Mouse (Mus musculus) hindbrain, postnatal 0 days (tissue): ENCODE results near the gene Saal1. TPM values are rescaled to one million over a fixed set of nuclear protein-coding genes. Genes with fewer than 3 reads are reported as not detected.
"Not testable (repeated sequence)": the region's sequence is repeated elsewhere in the genome, so short reads cannot be mapped to it uniquely, and the experiment has no call there.

Experiments
- ATAC-seq: fragments of 200-750 bp; cut with Nextera tagmentation; 2 replicates; pipeline ENCODE4 v1.8.0; 2017; ENCODE audit warnings: mild to moderate bottlenecking, moderate TSS enrichment, moderate library complexity
- DNase-seq: peaks from one replicate; pipeline ENCODE4 v3.0.0-alpha.2; 2015; ENCODE audit warnings: low spot score
- H3K27ac ChIP-seq: fragments of 300-500 bp; sonication (generic); 2 replicates; pipeline ENCODE4 v1.5.1; 2014; ENCODE audit warnings: mild to moderate bottlenecking
- H3K27me3 ChIP-seq: fragments of 300-500 bp; sonication (generic); 2 replicates; pipeline ENCODE4 v1.6.1; 2014; ENCODE audit warnings: low read length, mixed read lengths; ENCODE audit not compliant: insufficient read depth
- H3K36me3 ChIP-seq: fragments of 300-500 bp; sonication (generic); 2 replicates; pipeline ENCODE4 v1.6.1; 2014; ENCODE audit warnings: low read length, mixed read lengths; ENCODE audit not compliant: insufficient read depth
- H3K4me1 ChIP-seq: fragments of 300-500 bp; sonication (generic); 2 replicates; pipeline ENCODE4 v1.6.1; 2014; ENCODE audit warnings: antibody characterized with exemption, low read length, mixed read lengths; ENCODE audit not compliant: insufficient read depth
- H3K4me2 ChIP-seq: fragments of 300-500 bp; sonication (generic); 2 replicates; pipeline ENCODE4 v1.6.1; 2014; ENCODE audit warnings: low read depth, mild to moderate bottlenecking, low read length, moderate library complexity, mixed read lengths
- H3K4me3 ChIP-seq: fragments of 300-500 bp; sonication (generic); 2 replicates; pipeline ENCODE4 v1.5.1; 2014; ENCODE audit warnings: low read length
- H3K9ac ChIP-seq: fragments of 300-500 bp; sonication (generic); replicated peaks from 2 replicates; pipeline ENCODE4 v1.6.1; 2014; ENCODE audit warnings: mild to moderate bottlenecking, low read length, moderate library complexity, mixed read lengths
- H3K9me3 ChIP-seq: fragments of 300-500 bp; sonication (generic); 2 replicates; pipeline ENCODE4 v1.6.1; 2016; ENCODE audit warnings: low read length, mixed read lengths
- CTCF ChIP-seq: IDR thresholded peaks from 2 replicates; pipeline ENCODE4 v1.5.1; 2016; ENCODE audit warnings: antibody characterized with exemption, control low read depth, low read depth
- WGBS: fragments of 180-500 bp; shearing (Covaris S2); extraction: QIAGEN DNeasy Blood & Tissue Kit; methylation state at CpG from one replicate; pipeline ENCODE4 v1.1.7; 2014; 5-methylcytosine and 5-hydroxymethylcytosine counted together
- polyA plus RNA-seq: library from polyadenylated mRNA; unstranded; fragments of >200 nt; fragmentation: Nextera tagmentation; extraction: Ambion mirVana; gene quantifications from 2 replicates; pipeline ENCODE4 v1.2.1, GENCODE M21; 2015
- total RNA-seq: library from RNA; depleted of rRNA; stranded (reverse); fragments of >200 nt; gene quantifications from 2 replicates; pipeline ENCODE4 v1.2.3, GENCODE M21; 2014

Saal1 gene
- total and polyA plus RNA-seq, 2 experiments from 2014 or later, result 13.0 to 14.4 TPM

- Histone ChIP-seq H3K36me3 (no peaks in the 10 kb centered on the region), H3K27me3 (no peaks in the 10 kb centered on the region), H3K9ac (no peak overlapping the region), H3K4me2 (no peak overlapping the region), H3K9me3 (no peaks in the 10 kb centered on the region), H3K4me3 (no peak overlapping the region), H3K27ac (no peak overlapping the region), H3K4me1 (no peaks in the 10 kb centered on the region; the same call in 1 of the 2 replicates)
- no peak for ATAC-seq
- 84% methylated on average over 8 of the region's 8 CpGs for WGBS
- no peak for TF ChIP-seq CTCF
- no peak for DNase-seq
These were observed 34.6 kb downstream of the Saal1 start for GRCm38 (mm10) chr7:46675886-46676285.

GRCm38 (mm10) chr7:46675061-46675460 is 35.4 kb downstream of the Saal1 start:
- DNase-seq, result no peak
- no peaks in the 10 kb centered on the region; the same call in 1 of the 2 replicates for H3K4me1 ChIP-seq
- no peak for TF ChIP-seq CTCF
- H3K9ac ChIP-seq, result no peak overlapping the region
- no peak overlapping the region for H3K27ac ChIP-seq
- 79% methylated on average over 7 of the region's 7 CpGs for WGBS
- H3K36me3 ChIP-seq, result no peaks in the 10 kb centered on the region
- no peak overlapping the region for H3K4me3 ChIP-seq
- ATAC-seq, result no peak
- no peak overlapping the region for H3K4me2 ChIP-seq
- no peaks in the 10 kb centered on the region for H3K27me3 ChIP-seq
- no peaks in the 10 kb centered on the region for H3K9me3 ChIP-seq

- DNase-seq (no peak), ATAC-seq (no peak)
- peaks cover 2% of the 10 kb centered on the region; the same call in 1 of the 2 replicates for H3K4me1 ChIP-seq
- WGBS, result 62% methylated on average over 10 of the region's 10 CpGs
- no peaks in the 10 kb centered on the region for H3K27me3 ChIP-seq
- H3K9me3 ChIP-seq, result no peaks in the 10 kb centered on the region
- H3K9ac ChIP-seq, result no peak within 1 kb of the TSS
- H3K36me3 ChIP-seq, result no peaks in the 10 kb centered on the region
- no peak for TF ChIP-seq CTCF
- H3K4me3 ChIP-seq, result no peak within 1 kb of the TSS
- H3K27ac ChIP-seq, result no peak within 1 kb of the TSS
- H3K4me2 ChIP-seq, result no peak within 1 kb of the TSS
These were observed 38.3 kb downstream of the Saal1 start, which contains the start of gene Tph1 for GRCm38 (mm10) chr7:46672160-46672672. TSS of gene Tph1 (minus strand) at chr7:46672537.

- DNase-seq (peak; percentile 49), ATAC-seq (peak; percentile 69; the same call in 1 of the 2 replicates)
- Histone ChIP-seq H3K27ac (no peak overlapping the region), H3K36me3 (no peaks in the 10 kb centered on the region), H3K9ac (no peak overlapping the region), H3K4me1 (0 out of 2 replicates have a peak, but pooled peaks cover 5% of the 10 kb centered on the region), H3K27me3 (no peaks in the 10 kb centered on the region), H3K4me3 (peak overlapping the region; percentile 7; the same call in 1 of the 2 replicates), H3K9me3 (no peaks in the 10 kb centered on the region), H3K4me2 (peak overlapping the region; percentile 45)
- WGBS, result 4% methylated on average over 16 of the region's 21 CpGs
- no peak for TF ChIP-seq CTCF
These were observed 43.2 kb downstream of the Saal1 start for GRCm38 (mm10) chr7:46667256-46667655.

GRCm38 (mm10) chr7:46665236-46665635 is 45.2 kb downstream of the Saal1 start:
- Histone ChIP-seq H3K36me3 (no peaks in the 10 kb centered on the region), H3K9ac (no peak overlapping the region), H3K27me3 (no peaks in the 10 kb centered on the region), H3K4me2 (no peak overlapping the region), H3K4me3 (no peak overlapping the region), H3K27ac (no peak overlapping the region), H3K9me3 (no peaks in the 10 kb centered on the region), H3K4me1 (0 out of 2 replicates have a peak, but pooled peaks cover 5% of the 10 kb centered on the region)
- peak; percentile 77 for TF ChIP-seq CTCF
- DNase-seq (peak; percentile 48), ATAC-seq (no peak)
- 38% methylated on average over 9 of the region's 9 CpGs for WGBS

- H3K4me3 ChIP-seq, result 0 out of 2 replicates have a peak overlapping the region, but pooled peaks have one; percentile 5
- TF ChIP-seq CTCF, result no peak
- no peak for DNase-seq
- H3K9me3 ChIP-seq, result no peaks in the 10 kb centered on the region
- no peaks in the 10 kb centered on the region for H3K36me3 ChIP-seq
- H3K9ac ChIP-seq, result no peak overlapping the region
- no peak overlapping the region for H3K27ac ChIP-seq
- no peaks in the 10 kb centered on the region for H3K27me3 ChIP-seq
- no peaks in the 10 kb centered on the region for H3K4me1 ChIP-seq
- H3K4me2 ChIP-seq, result peak overlapping the region; percentile 45
- ATAC-seq, result no peak
- 12% methylated on average over 18 of the region's 18 CpGs for WGBS
These were observed 48.8 kb downstream of the Saal1 start for GRCm38 (mm10) chr7:46661591-46662090.

- Histone ChIP-seq H3K36me3 (no peaks in the 10 kb centered on the region), H3K9me3 (no peaks in the 10 kb centered on the region), H3K4me2 (no peak overlapping the region), H3K27ac (no peak overlapping the region), H3K9ac (no peak overlapping the region), H3K27me3 (no peaks in the 10 kb centered on the region), H3K4me3 (no peak overlapping the region), H3K4me1 (no peaks in the 10 kb centered on the region)
- 80% methylated on average over 2 of the region's 2 CpGs for WGBS
- DNase-seq (no peak), ATAC-seq (no peak)
- no peak for TF ChIP-seq CTCF
These were observed 58.2 kb downstream of the Saal1 start for GRCm38 (mm10) chr7:46652279-46652678.

- not testable (repeated sequence) for H3K9ac ChIP-seq, DNase-seq, H3K4me1 ChIP-seq, ATAC-seq, H3K4me3 ChIP-seq, H3K27me3 ChIP-seq, H3K27ac ChIP-seq, H3K36me3 ChIP-seq, H3K9me3 ChIP-seq, H3K4me2 ChIP-seq
- WGBS, result 56% methylated on average over 5 of the region's 5 CpGs
These were observed 60.2 kb downstream of the Saal1 start for GRCm38 (mm10) chr7:46650231-46650630.
